Comparison of ENCODE assay signal across 19 mouse cellular contexts in the genomic region with DNA sequence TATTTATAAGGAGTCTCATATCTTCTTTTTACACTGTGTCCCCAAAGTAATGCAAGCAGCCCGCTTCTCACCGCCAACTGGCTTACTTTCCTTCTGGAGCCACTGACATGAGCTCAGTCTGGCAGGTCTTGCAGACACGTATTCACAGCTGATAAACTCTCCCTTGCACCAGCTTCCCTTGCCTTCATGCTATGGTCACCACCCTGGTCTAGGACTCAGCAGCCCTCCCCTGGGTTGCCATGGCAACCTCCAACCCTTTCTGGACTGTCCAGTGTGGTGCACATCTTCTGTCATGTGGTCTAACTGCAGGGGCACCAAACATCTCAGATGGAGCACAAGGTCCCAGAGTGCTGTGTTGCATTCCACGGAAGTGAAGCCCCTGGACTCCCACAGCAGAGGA.
A peak's percentile ranks its signal among the peaks of the same experiment; 100 is the strongest.
DNase-seq lines count a peak whose midpoint lies in the region; ATAC-seq lines count a peak whose summit lies in the region.
"Had no signal": no experiment of that assay in that cellular context is flagged by ENCODE, and none has a peak within 500 bp of the region (broad histone marks: within the 10 kb centered on the region; RNA-seq: fewer than 3 reads in every experiment).

No protein-coding gene starts in this region.

- H3K4me3 ChIP-seq in hindbrain, embryonic 11.5 days (ENCODE audit: low read depth, low read length) = no peak overlapping the region
- H3K4me3 ChIP-seq in neural tube, embryonic 14.5 days (ENCODE audit: low read depth, low read length) = no peak overlapping the region
- H3K4me3 ChIP-seq: embryonic facial prominence, embryonic 15.5 days; forebrain, embryonic 15.5 days had no signal

- H3K36me3 ChIP-seq in hindbrain, embryonic 11.5 days (ENCODE audit: control insufficient read depth, insufficient read depth, low read length) = no peaks in the 10 kb centered on the region
- no peaks in the 10 kb centered on the region for H3K36me3 ChIP-seq in neural tube, embryonic 14.5 days (ENCODE audit: control insufficient read depth, insufficient read depth, low read length)
- H3K36me3 ChIP-seq: embryonic facial prominence, embryonic 15.5 days; forebrain, embryonic 15.5 days; G1E had no signal

- 0 out of 2 replicates have a peak, but pooled peaks have one; percentile 13 for ATAC-seq in hindbrain, embryonic 11.5 days (ENCODE audit: low FRiP score)
- peak; percentile 7; the same call in 1 of the 2 replicates for ATAC-seq in neural tube, embryonic 14.5 days (ENCODE audit: low read depth)
- ATAC-seq: forebrain, embryonic 15.5 days; intestine, embryonic 16.5 days; lung, postnatal 0 days had no signal

- H3K9me3 ChIP-seq in hindbrain, embryonic 11.5 days (ENCODE audit: control insufficient read depth, low read length) = no peaks in the 10 kb centered on the region
- no peaks in the 10 kb centered on the region for H3K9me3 ChIP-seq in neural tube, embryonic 14.5 days (ENCODE audit: control insufficient read depth, low read length)
- H3K9me3 ChIP-seq: embryonic facial prominence, embryonic 15.5 days; forebrain, embryonic 15.5 days had no signal

- H3K4me2 ChIP-seq in hindbrain, embryonic 11.5 days (replicated peaks; ENCODE audit: low read depth, low read length) = no peak overlapping the region
- no peak overlapping the region for H3K4me2 ChIP-seq in neural tube, embryonic 14.5 days (ENCODE audit: low read depth, low read length)
- H3K4me2 ChIP-seq: embryonic facial prominence, embryonic 15.5 days; forebrain, embryonic 15.5 days; liver, embryonic 11.5 days had no signal

- no peak overlapping the region for H3K27ac ChIP-seq in hindbrain, embryonic 11.5 days (ENCODE audit: low read depth, low read length)
- no peak overlapping the region for H3K27ac ChIP-seq in neural tube, embryonic 14.5 days (ENCODE audit: low read depth, low read length)
- H3K27ac ChIP-seq: embryonic facial prominence, embryonic 15.5 days; forebrain, embryonic 15.5 days had no signal

- peaks cover 2% of the 10 kb centered on the region; the same call in 1 of the 2 replicates for H3K4me1 ChIP-seq in hindbrain, embryonic 11.5 days (replicated peaks; ENCODE audit: control insufficient read depth, insufficient read depth, low read length)
- peaks cover 15% of the 10 kb centered on the region; the same call in 1 of the 2 replicates for H3K4me1 ChIP-seq in neural tube, embryonic 14.5 days (ENCODE audit: control insufficient read depth, insufficient read depth, low read length)

- 61% methylated on average over 4 of the region's 4 CpGs for WGBS in hindbrain, embryonic 11.5 days
- WGBS in neural tube, embryonic 14.5 days = 55% methylated on average over 4 of the region's 4 CpGs

- H3K27me3 ChIP-seq in hindbrain, embryonic 11.5 days (ENCODE audit: control insufficient read depth, insufficient read depth, low read length) = no peaks in the 10 kb centered on the region
- H3K27me3 ChIP-seq in neural tube, embryonic 14.5 days (ENCODE audit: control insufficient read depth, insufficient read depth, low read length) = no peaks in the 10 kb centered on the region
- H3K27me3 ChIP-seq: embryonic facial prominence, embryonic 15.5 days; forebrain, embryonic 15.5 days had no signal

- no peak overlapping the region for H3K9ac ChIP-seq in hindbrain, embryonic 11.5 days (ENCODE audit: low read depth, low read length)
- no peak overlapping the region for H3K9ac ChIP-seq in neural tube, embryonic 14.5 days (replicated peaks; ENCODE audit: low read depth, low read length)
- H3K9ac ChIP-seq: embryonic facial prominence, embryonic 15.5 days; forebrain, embryonic 15.5 days had no signal

- peak; percentile 16 for DNase-seq in gastrocnemius, postnatal 10 days
- DNase-seq in gastrocnemius, adult 18-20 months (ENCODE audit: low spot score) = no peak
- peak; percentile 44 for DNase-seq in cerebellum, adult 9-11 months
- DNase-seq in hindbrain, embryonic 11.5 days (ENCODE audit: low spot score) = peak; percentile 25
- no peak for DNase-seq in thymus, postnatal 25 days
- DNase-seq in testis, postnatal 14 days (ENCODE audit: low spot score) = no peak
- DNase-seq in spleen, postnatal 10 days (ENCODE audit: low spot score in 2 of 2) = no peak
- DNase-seq: adrenal gland, postnatal 25 days; B cell, adult 2 months; heart, adult 11 months; kidney, postnatal 25 days; spleen, adult 18-20 months had no signal

Comparison
In these comparisons a context has a peak if more than half of its experiments do, and no peak if none do; other contexts are left out.
1. DNase-seq: peak in gastrocnemius, postnatal 10 days (single experiment), cerebellum, adult 9-11 months (single experiment) and hindbrain, embryonic 11.5 days (single experiment); none in gastrocnemius, adult 18-20 months (single experiment), thymus, postnatal 25 days (single experiment), testis, postnatal 14 days (single experiment) and spleen, postnatal 10 days (0 of 2).